Mouse (Mus musculus) neural tube, embryonic 14.5 days (tissue): ENCODE measurements around the gene Sumo1. TPM values are rescaled to one million over a fixed set of nuclear protein-coding genes. Genes with fewer than 3 reads are reported as not detected.

Experiments
- ATAC-seq: fragments of 200-750 bp; cut with Nextera tagmentation; 2 replicates; pipeline ENCODE4 v1.8.0; 2017; ENCODE audit warnings: low read depth, mild to moderate bottlenecking, moderate TSS enrichment, moderate library complexity
- H3K27ac ChIP-seq: fragments of 300-500 bp; sonication (generic); 2 replicates; pipeline ENCODE4 v1.5.1; 2014; ENCODE audit warnings: low read depth, mild to moderate bottlenecking, control low read depth, low read length, moderate library complexity, mixed read lengths
- H3K27me3 ChIP-seq: fragments of 300-500 bp; sonication (generic); 2 replicates; pipeline ENCODE4 v1.6.1; 2014; ENCODE audit warnings: low read length; ENCODE audit not compliant: control insufficient read depth, insufficient read depth
- H3K36me3 ChIP-seq: fragments of 300-500 bp; sonication (generic); 2 replicates; pipeline ENCODE4 v1.6.1; 2014; ENCODE audit warnings: low read length, mixed read lengths; ENCODE audit not compliant: control insufficient read depth, insufficient read depth
- H3K4me1 ChIP-seq: fragments of 300-500 bp; sonication (generic); 2 replicates; pipeline ENCODE4 v1.6.1; 2014; ENCODE audit warnings: low read length; ENCODE audit not compliant: control insufficient read depth, insufficient read depth
- H3K4me2 ChIP-seq: fragments of 300-500 bp; sonication (generic); 2 replicates; pipeline ENCODE4 v1.6.1; 2014; ENCODE audit warnings: mild to moderate bottlenecking, low read depth, low read length, control low read depth
- H3K4me3 ChIP-seq: fragments of 300-500 bp; sonication (generic); 2 replicates; pipeline ENCODE4 v1.5.1; 2014; ENCODE audit warnings: low read depth, low read length, control low read depth, mixed read lengths
- H3K9ac ChIP-seq: fragments of 300-500 bp; sonication (generic); replicated peaks from 2 replicates; pipeline ENCODE4 v1.6.1; 2014; ENCODE audit warnings: low read depth, mild to moderate bottlenecking, control low read depth, low read length, mixed read lengths
- H3K9me3 ChIP-seq: fragments of 300-500 bp; sonication (generic); 2 replicates; pipeline ENCODE4 v1.6.1; 2016; ENCODE audit warnings: low read length; ENCODE audit not compliant: control insufficient read depth
- WGBS: fragments of 180-500 bp; shearing (Covaris S2); extraction: QIAGEN DNeasy Blood & Tissue Kit; methylation state at CpG from one replicate; pipeline ENCODE4 v1.1.7; 2014; 5-methylcytosine and 5-hydroxymethylcytosine counted together
- polyA plus RNA-seq: library from polyadenylated mRNA; unstranded; fragments of >200 nt; fragmentation: Nextera tagmentation; extraction: Ambion mirVana; gene quantifications from 2 replicates; pipeline ENCODE4 v1.2.1, GENCODE M21; 2014

Sumo1 gene
- polyA plus RNA-seq = 348 and 377 TPM in 2 replicates

- ATAC-seq = peak; percentile 98
- H3K27ac ChIP-seq = peak within 1 kb of the TSS; percentile 89
- H3K27me3 ChIP-seq = no peaks in the 10 kb centered on the region
- WGBS = under 1% methylated on average over 31 of the region's 36 CpGs
- H3K9ac ChIP-seq = peak within 1 kb of the TSS; percentile 97
- no peaks in the 10 kb centered on the region for H3K9me3 ChIP-seq
- peaks cover 19% of the 10 kb centered on the region; the same call in 1 of the 2 replicates for H3K4me1 ChIP-seq
- peak within 1 kb of the TSS; percentile 60 for H3K4me2 ChIP-seq
- H3K36me3 ChIP-seq = no peaks in the 10 kb centered on the region
- H3K4me3 ChIP-seq = peak within 1 kb of the TSS; percentile 96
Observed at GRCm38 (mm10) chr1:59670641-59671168, at the start of gene Sumo1. Gene Sumo1, minus strand, starts transcription at chr1:59670834.

DNA sequence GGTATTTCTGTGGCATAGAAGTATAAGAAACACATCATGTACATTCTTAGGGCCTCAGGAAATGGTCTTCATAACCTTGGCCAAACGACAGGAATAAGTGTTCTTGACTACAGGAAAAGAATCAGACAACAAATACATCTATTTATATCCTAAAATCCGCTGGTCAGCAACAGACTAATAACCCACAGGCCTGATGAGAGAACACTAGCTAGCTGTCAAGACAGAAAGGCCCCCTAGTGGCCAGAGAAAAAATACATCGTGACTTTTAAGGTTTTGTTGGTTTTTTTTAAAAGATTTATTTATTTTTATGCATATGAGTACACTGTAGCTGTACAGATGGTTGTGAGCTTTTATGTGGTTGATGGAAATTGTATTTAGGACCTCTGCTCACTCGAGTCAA, 49.3 kb upstream of the Sumo1 start:
- no peak for ATAC-seq
- Histone ChIP-seq H3K4me3 (no peak overlapping the region), H3K9me3 (no peaks in the 10 kb centered on the region), H3K27ac (no peak overlapping the region), H3K4me2 (no peak overlapping the region), H3K4me1 (no peaks in the 10 kb centered on the region), H3K27me3 (no peaks in the 10 kb centered on the region), H3K9ac (no peak overlapping the region), H3K36me3 (no peaks in the 10 kb centered on the region; the same call in 1 of the 2 replicates)
- WGBS = 59% methylated on average over 4 of the region's 4 CpGs

DNA sequence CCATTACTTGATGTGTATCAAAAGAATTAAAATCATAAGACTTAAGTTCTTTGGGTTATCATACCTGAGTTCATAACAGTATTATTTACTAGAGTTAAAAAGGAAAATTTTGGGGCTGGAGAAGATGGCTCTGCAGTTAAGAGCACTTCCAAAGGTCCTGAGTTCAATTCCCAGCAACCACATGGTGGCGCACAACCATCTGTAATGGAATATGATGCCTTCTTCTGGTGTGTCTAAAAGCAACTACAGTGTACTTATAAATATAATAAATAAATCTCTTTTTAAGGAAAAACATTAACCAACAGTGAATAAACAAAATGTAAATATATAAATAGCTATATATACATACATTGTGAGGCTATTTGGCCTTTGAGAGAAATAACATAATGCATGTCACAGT, 31.1 kb upstream of the Sumo1 start:
- Histone ChIP-seq H3K9ac (no peak overlapping the region), H3K4me3 (no peak overlapping the region), H3K27me3 (no peaks in the 10 kb centered on the region), H3K27ac (no peak overlapping the region), H3K9me3 (no peaks in the 10 kb centered on the region), H3K4me1 (no peaks in the 10 kb centered on the region), H3K4me2 (no peak overlapping the region), H3K36me3 (peaks cover 46% of the 10 kb centered on the region)
- 98% methylated on average over 1 of the region's 1 CpGs for WGBS
- no peak for ATAC-seq

DNA sequence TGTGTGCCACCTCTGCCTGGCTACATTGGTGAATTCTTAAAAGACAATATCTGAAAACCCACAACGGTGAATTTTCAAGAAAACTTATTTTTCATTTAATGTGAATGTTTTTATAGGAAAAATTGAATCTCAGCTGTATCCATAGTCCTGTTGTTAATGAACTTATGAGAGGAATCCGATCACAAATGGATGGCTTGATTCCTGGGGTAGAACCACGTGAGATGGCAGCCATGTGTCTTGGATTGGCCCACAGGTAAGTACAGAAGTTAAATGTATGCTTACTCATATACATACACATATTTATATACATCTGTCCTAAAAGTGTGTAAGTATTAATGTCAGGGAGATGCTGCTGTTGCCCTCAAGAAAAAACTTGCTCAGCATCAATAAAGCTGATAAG, 27.6 kb upstream of the Sumo1 start:
- Histone ChIP-seq H3K27ac (no peak overlapping the region), H3K9me3 (no peaks in the 10 kb centered on the region), H3K4me1 (no peaks in the 10 kb centered on the region), H3K4me2 (no peak overlapping the region), H3K36me3 (peaks cover 44% of the 10 kb centered on the region), H3K27me3 (no peaks in the 10 kb centered on the region), H3K9ac (no peak overlapping the region), H3K4me3 (no peak overlapping the region)
- ATAC-seq = no peak
- WGBS = 97% methylated on average over 3 of the region's 3 CpGs

GRCm38 (mm10) chr1:59697751-59698150, 27.1 kb upstream of the Sumo1 start:
- H3K9ac ChIP-seq = no peak overlapping the region
- no peak overlapping the region for H3K4me2 ChIP-seq
- no peaks in the 10 kb centered on the region for H3K27me3 ChIP-seq
- H3K36me3 ChIP-seq = peaks cover 44% of the 10 kb centered on the region
- WGBS = 87% methylated on average over 5 of the region's 5 CpGs
- H3K4me1 ChIP-seq = no peaks in the 10 kb centered on the region
- H3K4me3 ChIP-seq = no peak overlapping the region
- ATAC-seq = no peak
- no peak overlapping the region for H3K27ac ChIP-seq
- H3K9me3 ChIP-seq = no peaks in the 10 kb centered on the region

DNA sequence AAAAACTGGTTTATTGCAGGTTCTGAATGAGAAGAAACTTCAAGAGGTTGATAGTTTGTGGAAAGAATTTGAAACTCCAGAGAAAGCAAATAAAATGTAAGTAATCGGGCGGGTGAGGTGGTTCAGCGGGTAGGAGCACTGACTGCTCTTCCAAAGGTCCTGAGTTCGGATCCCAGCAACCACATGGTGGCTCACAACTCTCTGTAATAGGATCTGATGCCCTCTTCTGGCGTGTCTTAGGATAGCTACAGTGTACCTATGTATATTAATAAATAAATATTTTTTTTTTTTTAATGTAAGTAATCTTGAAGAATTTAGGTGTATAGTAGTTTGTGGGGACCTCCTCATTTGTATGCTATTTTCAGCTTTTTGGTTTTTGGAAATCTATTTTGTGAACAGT, 19.8 kb upstream of the Sumo1 start:
- Histone ChIP-seq H3K27me3 (no peaks in the 10 kb centered on the region), H3K36me3 (peaks cover 8% of the 10 kb centered on the region; the same call in 1 of the 2 replicates), H3K9me3 (no peaks in the 10 kb centered on the region), H3K27ac (no peak overlapping the region), H3K4me3 (no peak overlapping the region), H3K4me1 (peaks cover 13% of the 10 kb centered on the region), H3K4me2 (no peak overlapping the region), H3K9ac (no peak overlapping the region)
- no peak for ATAC-seq
- WGBS = 92% methylated on average over 5 of the region's 5 CpGs

DNA sequence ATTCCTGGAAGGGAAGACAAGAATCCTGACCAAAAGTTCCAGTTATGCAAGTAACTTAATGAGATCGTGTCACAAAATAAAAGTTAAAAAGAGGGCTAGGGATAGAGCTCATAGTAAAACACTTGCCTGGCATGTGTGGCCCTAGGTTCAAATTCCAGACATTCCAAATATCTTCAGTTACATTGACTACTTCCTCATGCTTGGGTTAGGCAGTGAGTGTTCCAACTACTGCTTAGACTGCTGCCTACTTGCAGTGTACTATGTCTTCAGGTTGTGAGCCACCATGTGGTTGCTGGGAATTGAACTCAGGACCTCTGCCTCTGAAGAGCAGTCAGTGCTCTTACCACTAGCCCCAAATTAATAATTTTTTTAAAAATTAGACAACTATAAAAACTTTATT, 16.9 kb upstream of the Sumo1 start:
- Histone ChIP-seq H3K9ac (no peak overlapping the region), H3K36me3 (peaks cover 3% of the 10 kb centered on the region; the same call in 1 of the 2 replicates), H3K27ac (no peak overlapping the region), H3K4me2 (no peak overlapping the region), H3K4me3 (no peak overlapping the region), H3K4me1 (peaks cover 14% of the 10 kb centered on the region), H3K9me3 (no peaks in the 10 kb centered on the region), H3K27me3 (no peaks in the 10 kb centered on the region)
- ATAC-seq = no peak
- 78% methylated on average over 1 of the region's 1 CpGs for WGBS

GRCm38 (mm10) chr1:59684819-59685755, 14.5 kb upstream of the Sumo1 start, which contains the start of gene Nop58:
Gene Nop58, plus strand, starts transcription at chr1:59684971.
- peak within 1 kb of the TSS; percentile 62 for H3K4me3 ChIP-seq
- H3K4me2 ChIP-seq = peak within 1 kb of the TSS; percentile 98
- under 1% methylated on average over 49 of the region's 49 CpGs for WGBS
- no peaks in the 10 kb centered on the region for H3K36me3 ChIP-seq
- H3K27ac ChIP-seq = peak within 1 kb of the TSS; percentile 83
- H3K27me3 ChIP-seq = no peaks in the 10 kb centered on the region
- peak; percentile 98 for ATAC-seq
- H3K4me1 ChIP-seq = peaks cover 14% of the 10 kb centered on the region
- H3K9ac ChIP-seq = peak within 1 kb of the TSS; percentile 68
- no peaks in the 10 kb centered on the region for H3K9me3 ChIP-seq
